Mouse (Mus musculus) B cell, adult (primary cell): Measurements from ENCODE around the gene Csf2ra. TPM values are rescaled to one million over a fixed set of nuclear protein-coding genes. Genes with fewer than 3 reads are reported as not detected.

ENCODE experiments used
- total RNA-seq: library from RNA; stranded (reverse); gene quantifications from 4 replicates; pipeline ENCODE4 v1.2.4, GENCODE M21; 2023; ENCODE audit not compliant: inconsistent age

Gene Csf2ra
- 38.2 to 59.0 TPM (median 50.7 TPM) in 4 replicates for total RNA-seq

GRCm38 (mm10) chr19:61227941-61228701, at the start of gene Csf2ra:
Csf2ra (minus strand) TSS chr19:61228429.

GRCm38 (mm10) chr19:61183590-61183989, 44.6 kb downstream of the Csf2ra start, which contains the start of gene Gm6020:
Gm6020 (plus strand) TSS chr19:61183890.

GRCm38 (mm10) chr19:61175756-61176324, 52.4 kb downstream of the Csf2ra start, which contains the start of gene Gm7102:
Gm7102 (minus strand) TSS chr19:61176309.

Other genes starting within 250 kb of the Csf2ra start
- gene Zfp950, start 87.6 kb downstream of the Csf2ra start, total RNA-seq: 17.1 to 35.9 TPM (median 24.6 TPM) in 4 replicates
- 0.35 to 0.45 TPM in 2 of 4 replicates, not detected in the others for gene Gm7102, start 52.1 kb downstream of the Csf2ra start, total RNA-seq
- not detected in 4 replicates for gene Gm6020, start 44.5 kb downstream of the Csf2ra start, total RNA-seq
- gene Gm21060, start 68.6 kb upstream of the Csf2ra start, total RNA-seq: not detected in 4 replicates